Mouse (Mus musculus) left cerebral cortex, postnatal 25 days (tissue): ENCODE measurements around the gene Arid1b. TPM values are rescaled to one million over a fixed set of nuclear protein-coding genes. Genes with fewer than 3 reads are reported as not detected.
"Not testable (repeated sequence)": the region's sequence is repeated elsewhere in the genome, so short reads cannot be mapped to it uniquely, and the experiment has no call there.

Experiments used
- DNase-seq, 2 experiments: peaks; one replicate each; pipeline ENCODE4 v3.0.0; 2022; ENCODE audit warnings: low spot score in 2 of 2, mixed read lengths in 1 of 2
- intact Hi-C: fragments of 180-260 bp; cut with DNase I; formaldehyde crosslinking; loops from one replicate; pipeline ENCODE4 v1.15.1; 2025
- total RNA-seq, 2 experiments: library from RNA; stranded (reverse); gene quantifications; 2 replicates each; pipeline ENCODE4 v1.2.3; 2021

Arid1b gene
- total RNA-seq, 2 experiments from 2014 or later: 73.6 to 79.6 TPM

GRCm38 (mm10) chr17:5099238-5099637, 105.1 kb downstream of the Arid1b start:
- DNase-seq: no peak
- intact Hi-C loops: no loop called here

- intact Hi-C loops: no loop called here
- no peak for DNase-seq
Observed at GRCm38 (mm10) chr17:5101157-5101556, 107.0 kb downstream of the Arid1b start.

- intact Hi-C loops: no loop called here
- DNase-seq: no peak
Observed at GRCm38 (mm10) chr17:5101887-5102286, 107.8 kb downstream of the Arid1b start.

GRCm38 (mm10) chr17:5105746-5106145, 111.6 kb downstream of the Arid1b start:
- intact Hi-C loops: no loop called here
- peak; percentile 28 to 42 for DNase-seq

GRCm38 (mm10) chr17:5106263-5107195, 112.4 kb downstream of the Arid1b start:
- intact Hi-C loops: no loop called here
- peak in 1 of 2 experiments; percentile 64 for DNase-seq

- no peak for DNase-seq
- intact Hi-C loops: no loop called here
Observed at GRCm38 (mm10) chr17:5107501-5107900, 113.4 kb downstream of the Arid1b start.

- no peak for DNase-seq
- intact Hi-C loops: no loop called here
Observed at GRCm38 (mm10) chr17:5108022-5108421, 113.9 kb downstream of the Arid1b start.

GRCm38 (mm10) chr17:5108546-5109142, 114.5 kb downstream of the Arid1b start:
- intact Hi-C loops: no loop called here
- DNase-seq: no peak

GRCm38 (mm10) chr17:5109343-5109742, 115.2 kb downstream of the Arid1b start:
- DNase-seq: no peak
- intact Hi-C loops: no loop called here

- DNase-seq: no peak
- intact Hi-C loops: no loop called here
Observed at GRCm38 (mm10) chr17:5110159-5110558, 116.0 kb downstream of the Arid1b start.

- DNase-seq, intact Hi-C loops: not testable (repeated sequence)
Observed at GRCm38 (mm10) chr17:5110981-5111380, 116.8 kb downstream of the Arid1b start.

- DNase-seq: no peak
Observed at GRCm38 (mm10) chr17:5112116-5112515, 118.0 kb downstream of the Arid1b start.

GRCm38 (mm10) chr17:5115952-5116351, 121.8 kb downstream of the Arid1b start:
- intact Hi-C loops: no loop called here
- no peak for DNase-seq

More at GRCm38 (mm10) chr17:5112116-5112515, 118.0 kb downstream of the Arid1b start:
- intact Hi-C loops: no loop called here

GRCm38 (mm10) chr17:5116990-5117389, 122.9 kb downstream of the Arid1b start:
- DNase-seq: no peak
- intact Hi-C loops: no loop called here

GRCm38 (mm10) chr17:5118171-5118570, 124.0 kb downstream of the Arid1b start:
- DNase-seq: no peak
- intact Hi-C loops: no loop called here

- intact Hi-C loops: loop anchor here (5.0 kb wide), 1 partner anchor 217 kb away; no protein-coding TSS in a partner anchor
- peak in 1 of 2 experiments; percentile 33 for DNase-seq
Observed at GRCm38 (mm10) chr17:5124643-5125042, 130.5 kb downstream of the Arid1b start.

GRCm38 (mm10) chr17:5125084-5125855, 131.1 kb downstream of the Arid1b start:
- intact Hi-C loops: no loop called here
- DNase-seq: no peak

- DNase-seq: no peak
- intact Hi-C loops: no loop called here
Observed at GRCm38 (mm10) chr17:5125856-5126806, 132.0 kb downstream of the Arid1b start.

GRCm38 (mm10) chr17:5129606-5130005, 135.5 kb downstream of the Arid1b start:
- no peak for DNase-seq
- intact Hi-C loops: no loop called here
